Mouse (Mus musculus) adrenal gland, postnatal 10 days (tissue): Measurements from ENCODE around the gene Foxi3. TPM values are rescaled to one million over a fixed set of nuclear protein-coding genes. Genes with fewer than 3 reads are reported as not detected.

Experiments used
- DNase-seq: peaks from one replicate; pipeline ENCODE4 v3.0.0; 2021; ENCODE audit warnings: mixed read lengths
- long read RNA-seq, 2 experiments: library from polyadenylated mRNA; stranded (forward); transcript quantifications; one replicate each; pipeline ENCODE4 v2.0.0; 2021
- total RNA-seq, 2 experiments: library from RNA; stranded (reverse); gene quantifications; 2 replicates each; pipeline ENCODE4 v1.2.3; 2021

Gene Foxi3
- total RNA-seq = not detected
- long read RNA-seq, experiment 1 = 0 reads
- long read RNA-seq, experiment 2 = 0 reads

GRCm38 (mm10) chr6:70956285-70956912, at the start of gene Foxi3:
Gene Foxi3 (plus strand): TSS chr6:70956531.
- peak; percentile 22 for DNase-seq

GRCm38 (mm10) chr6:70909572-70909971, 46.8 kb upstream of the Foxi3 start:
- DNase-seq = no peak

- no peak for DNase-seq
Observed at GRCm38 (mm10) chr6:70910285-70910684, 46.0 kb upstream of the Foxi3 start.

- DNase-seq = peak; percentile 10
Observed at GRCm38 (mm10) chr6:70911668-70912395, 44.5 kb upstream of the Foxi3 start.

- no peak for DNase-seq
Observed at GRCm38 (mm10) chr6:70912396-70912765, 44.0 kb upstream of the Foxi3 start.

- DNase-seq = no peak
Observed at GRCm38 (mm10) chr6:70918827-70919226, 37.5 kb upstream of the Foxi3 start, which contains the start of gene Tex37. Gene Tex37 (minus strand): TSS chr6:70918927.

- peak; percentile 55 for DNase-seq
Observed at GRCm38 (mm10) chr6:70921274-70922074, 34.9 kb upstream of the Foxi3 start.

GRCm38 (mm10) chr6:70931801-70932200, 24.5 kb upstream of the Foxi3 start:
- no peak for DNase-seq

- DNase-seq = no peak
Observed at GRCm38 (mm10) chr6:70953274-70953673, 3.1 kb upstream of the Foxi3 start.

- peak; percentile 33 for DNase-seq
Observed at GRCm38 (mm10) chr6:70954040-70954439, 2.3 kb upstream of the Foxi3 start.

- no peak for DNase-seq
Observed at GRCm38 (mm10) chr6:70955291-70955800, 985 bp upstream of the Foxi3 start.

GRCm38 (mm10) chr6:70955841-70956240, 490 bp upstream of the Foxi3 start:
- no peak for DNase-seq

- DNase-seq = no peak
Observed at GRCm38 (mm10) chr6:70956936-70957335, 605 bp downstream of the Foxi3 start.

GRCm38 (mm10) chr6:70957341-70957940, 1.1 kb downstream of the Foxi3 start:
- no peak for DNase-seq

GRCm38 (mm10) chr6:70964116-70964830, 7.9 kb downstream of the Foxi3 start:
- DNase-seq = no peak

GRCm38 (mm10) chr6:70965694-70966093, 9.4 kb downstream of the Foxi3 start:
- DNase-seq = no peak

- no peak for DNase-seq
Observed at GRCm38 (mm10) chr6:70967422-70967821, 11.1 kb downstream of the Foxi3 start.

GRCm38 (mm10) chr6:70968291-70968690, 12.0 kb downstream of the Foxi3 start:
- DNase-seq = no peak

- DNase-seq = no peak
Observed at GRCm38 (mm10) chr6:70973066-70973465, 16.7 kb downstream of the Foxi3 start.

GRCm38 (mm10) chr6:70981036-70981435, 24.7 kb downstream of the Foxi3 start:
- no peak for DNase-seq

- DNase-seq = no peak
Observed at GRCm38 (mm10) chr6:70982416-70982815, 26.1 kb downstream of the Foxi3 start.

- DNase-seq = no peak
Observed at GRCm38 (mm10) chr6:70986683-70987082, 30.4 kb downstream of the Foxi3 start.
